Mouse (Mus musculus): ENCODE results near the gene Kmt2b. TPM values are rescaled to one million over a fixed set of nuclear protein-coding genes. Genes with fewer than 3 reads are reported as not detected.

Kmt2b gene
- polyA plus RNA-seq, 1 experiment, result 14.4 TPM

DNA sequence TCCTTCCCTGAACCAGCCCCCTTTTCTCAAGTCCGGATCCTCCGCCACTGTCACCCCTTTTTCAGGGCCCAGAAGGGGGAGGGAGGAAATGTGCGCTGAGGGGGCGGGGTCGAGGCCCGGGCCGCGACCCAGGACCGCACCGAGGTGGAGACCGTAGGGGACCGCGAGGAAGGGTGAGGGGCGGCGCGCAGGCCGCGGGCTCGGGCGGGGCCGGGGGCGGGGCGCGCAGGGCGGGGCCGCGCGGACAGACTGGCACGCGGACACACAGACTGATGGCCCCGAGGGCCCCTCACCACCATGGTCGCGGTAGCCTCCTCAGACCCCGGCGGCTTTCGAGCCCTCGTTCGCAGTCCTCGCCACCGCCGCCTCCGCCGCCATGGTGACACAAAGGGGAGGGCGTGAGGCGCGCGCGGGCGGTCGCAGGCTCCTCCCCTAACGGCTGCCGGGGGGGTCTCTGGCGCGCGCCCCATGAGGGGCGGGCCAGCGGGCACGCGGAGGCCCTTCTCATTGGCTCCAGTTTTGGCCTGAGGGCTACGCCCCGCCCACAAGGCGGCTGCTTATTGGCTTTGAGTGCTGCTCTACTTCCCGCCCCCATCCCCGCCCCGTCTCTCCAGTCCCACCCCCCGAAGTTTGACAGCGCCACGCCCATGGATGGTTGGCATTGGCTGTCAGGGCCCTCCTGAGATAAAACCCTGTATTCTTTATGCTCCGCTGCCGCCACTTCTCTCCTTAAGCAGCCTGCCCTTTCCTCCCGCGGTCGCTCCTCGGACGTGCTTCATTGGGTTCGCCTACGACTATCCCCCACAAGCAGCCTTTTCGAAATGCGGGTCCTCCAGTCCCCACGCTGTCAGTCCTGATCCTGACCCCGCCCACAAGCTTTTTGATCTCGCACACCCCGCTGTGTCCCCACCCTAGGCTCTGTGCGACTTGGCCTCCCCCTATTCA, 53.6 kb downstream of the Kmt2b start, which contains the start of gene Arhgap33:
Gene Arhgap33, minus strand, starts transcription at position 428 of the 945 bp plus-strand sequence.
- TF ChIP-seq CTCF (IDR thresholded peaks at IDR 0.05; ENCODE audit: control insufficient read depth, insufficient read depth, insufficient read length) (no peak), MYOG (IDR thresholded peaks at IDR 0.05; ENCODE audit: control insufficient read depth, extremely low read depth, insufficient read length) (no peak), MAX (IDR thresholded peaks at IDR 0.05) (peak; percentile 10)
- H3K79me3 ChIP-seq (ENCODE audit: low read depth), result no peaks in the 10 kb centered on the region
- H3K4me3 ChIP-seq (ENCODE audit: insufficient read depth, poor library complexity, severe bottlenecking), result peak within 1 kb of the TSS; percentile 30
- no peaks in the 10 kb centered on the region for H3K27me3 ChIP-seq (ENCODE audit: control insufficient read depth, insufficient read depth, insufficient read length)
- H3K36me3 ChIP-seq (ENCODE audit: control insufficient read depth, insufficient read depth), result no peaks in the 10 kb centered on the region
- peak within 1 kb of the TSS; percentile 75 for H3ac ChIP-seq (ENCODE audit: control insufficient read depth, insufficient read length, low read depth)
- H3K79me2 ChIP-seq (ENCODE audit: control insufficient read depth, insufficient read depth), result no peaks in the 10 kb centered on the region

GRCm38 (mm10) chr7:30533941-30534632, 54.4 kb downstream of the Kmt2b start:
- Histone ChIP-seq H3ac (ENCODE audit: control insufficient read depth, insufficient read length, low read depth) (peak overlapping the region; percentile 37), H3K36me3 (ENCODE audit: control insufficient read depth, insufficient read depth) (no peaks in the 10 kb centered on the region), H3K79me2 (ENCODE audit: control insufficient read depth, insufficient read depth) (no peaks in the 10 kb centered on the region), H3K27me3 (ENCODE audit: control insufficient read depth, insufficient read depth, insufficient read length) (no peaks in the 10 kb centered on the region), H3K4me3 (ENCODE audit: insufficient read depth, poor library complexity, severe bottlenecking) (peak overlapping the region; percentile 30), H3K79me3 (ENCODE audit: low read depth) (no peaks in the 10 kb centered on the region)
- TF ChIP-seq FOSL1 (IDR thresholded peaks at IDR 0.05; ENCODE audit: insufficient read depth, low read length, poor library complexity, severe bottlenecking) (no peak), MYOD1 (IDR thresholded peaks at IDR 0.05; ENCODE audit: control insufficient read depth, insufficient read length, low read depth) (no peak), MAX (IDR thresholded peaks at IDR 0.05) (no peak), MYOG (IDR thresholded peaks at IDR 0.05; ENCODE audit: control insufficient read depth, extremely low read depth, insufficient read length) (no peak), CEBPB (IDR thresholded peaks at IDR 0.05; ENCODE audit: low read depth) (no peak), CTCF (IDR thresholded peaks at IDR 0.05; ENCODE audit: control insufficient read depth, insufficient read depth, insufficient read length) (no peak), USF1 (IDR thresholded peaks at IDR 0.05; ENCODE audit: low read depth) (no peak)

- TF ChIP-seq USF1 (IDR thresholded peaks at IDR 0.05; ENCODE audit: low read depth) (no peak), CTCF (IDR thresholded peaks at IDR 0.05; ENCODE audit: control insufficient read depth, insufficient read depth, insufficient read length) (no peak), MAX (IDR thresholded peaks at IDR 0.05) (no peak), MYOG (IDR thresholded peaks at IDR 0.05; ENCODE audit: control insufficient read depth, extremely low read depth, insufficient read length) (no peak), MYOD1 (IDR thresholded peaks at IDR 0.05; ENCODE audit: control insufficient read depth, insufficient read length, low read depth) (no peak), CEBPB (IDR thresholded peaks at IDR 0.05; ENCODE audit: low read depth) (no peak), FOSL1 (IDR thresholded peaks at IDR 0.05; ENCODE audit: insufficient read depth, low read length, poor library complexity, severe bottlenecking) (no peak)
- Histone ChIP-seq H3K27me3 (ENCODE audit: control insufficient read depth, insufficient read depth, insufficient read length) (no peaks in the 10 kb centered on the region), H3K4me3 (ENCODE audit: insufficient read depth, poor library complexity, severe bottlenecking) (no peak overlapping the region), H3K79me3 (ENCODE audit: low read depth) (no peaks in the 10 kb centered on the region), H3K79me2 (ENCODE audit: control insufficient read depth, insufficient read depth) (no peaks in the 10 kb centered on the region), H3ac (ENCODE audit: control insufficient read depth, insufficient read length, low read depth) (no peak overlapping the region), H3K36me3 (ENCODE audit: control insufficient read depth, insufficient read depth) (no peaks in the 10 kb centered on the region)
These were observed 55.6 kb downstream of the Kmt2b start for GRCm38 (mm10) chr7:30532931-30533330.

DNA sequence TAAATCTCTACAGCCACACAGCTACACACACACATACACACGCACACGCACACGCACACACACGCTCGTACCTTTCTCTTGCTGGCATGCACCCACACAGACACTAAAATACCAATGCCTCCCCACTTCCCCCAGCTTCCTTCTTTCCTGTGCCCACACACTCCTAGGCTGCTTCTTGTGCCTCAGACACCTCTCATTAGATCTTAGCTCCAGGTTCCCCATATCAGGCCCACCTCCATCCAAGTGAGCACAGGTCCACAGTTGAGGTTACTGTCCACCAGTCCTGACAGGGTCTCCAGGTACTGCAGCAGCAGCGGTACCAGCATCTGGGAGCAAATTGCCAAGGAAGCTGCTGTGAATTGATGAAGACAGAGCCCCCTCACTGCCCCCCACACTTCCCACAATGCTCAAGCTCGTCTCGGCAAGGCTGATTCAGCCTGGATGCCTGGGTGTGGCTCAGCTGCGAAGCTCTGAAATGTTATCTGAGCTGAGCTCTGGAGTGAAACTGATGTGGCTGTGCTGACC, 57.2 kb downstream of the Kmt2b start:
- Histone ChIP-seq H3K27me3 (ENCODE audit: control insufficient read depth, insufficient read depth, insufficient read length) (no peaks in the 10 kb centered on the region), H3K79me3 (ENCODE audit: low read depth) (no peaks in the 10 kb centered on the region), H3K79me2 (ENCODE audit: control insufficient read depth, insufficient read depth) (no peaks in the 10 kb centered on the region), H3K36me3 (ENCODE audit: control insufficient read depth, insufficient read depth) (no peaks in the 10 kb centered on the region), H3K4me3 (ENCODE audit: insufficient read depth, poor library complexity, severe bottlenecking) (no peak overlapping the region), H3ac (ENCODE audit: control insufficient read depth, insufficient read length, low read depth) (no peak overlapping the region)
- TF ChIP-seq MYOD1 (IDR thresholded peaks at IDR 0.05; ENCODE audit: control insufficient read depth, insufficient read length, low read depth), result no peak
- no peak for TF ChIP-seq USF1 (IDR thresholded peaks at IDR 0.05; ENCODE audit: low read depth)
- no peak for TF ChIP-seq MAX (IDR thresholded peaks at IDR 0.05)
- no peak for TF ChIP-seq CEBPB (IDR thresholded peaks at IDR 0.05; ENCODE audit: low read depth)
- TF ChIP-seq MYOG (IDR thresholded peaks at IDR 0.05; ENCODE audit: control insufficient read depth, extremely low read depth, insufficient read length), result no peak
- no peak for TF ChIP-seq CTCF (IDR thresholded peaks at IDR 0.05; ENCODE audit: control insufficient read depth, insufficient read depth, insufficient read length)
- no peak for TF ChIP-seq FOSL1 (IDR thresholded peaks at IDR 0.05; ENCODE audit: insufficient read depth, low read length, poor library complexity, severe bottlenecking)

GRCm38 (mm10) chr7:30526981-30527380, 61.5 kb downstream of the Kmt2b start:
- TF ChIP-seq MAX (IDR thresholded peaks at IDR 0.05), result no peak
- H3K4me3 ChIP-seq (ENCODE audit: insufficient read depth, poor library complexity, severe bottlenecking), result no peak overlapping the region
- no peaks in the 10 kb centered on the region for H3K79me3 ChIP-seq (ENCODE audit: low read depth)
- no peaks in the 10 kb centered on the region for H3K36me3 ChIP-seq (ENCODE audit: control insufficient read depth, insufficient read depth)
- no peak overlapping the region for H3ac ChIP-seq (ENCODE audit: control insufficient read depth, insufficient read length, low read depth)
- no peaks in the 10 kb centered on the region for H3K27me3 ChIP-seq (ENCODE audit: control insufficient read depth, insufficient read depth, insufficient read length)
- no peaks in the 10 kb centered on the region for H3K79me2 ChIP-seq (ENCODE audit: control insufficient read depth, insufficient read depth)

Data from C2C12 (cell line).